Mouse (Mus musculus): ENCODE results near the gene Zdhhc22.

Gene Zdhhc22

GRCm38 (mm10) chr12:86998699-86999098 is 8.5 kb upstream of the Zdhhc22 start:
- DNase-seq (ENCODE audit: extremely low read depth, insufficient read length, low spot score), result no peak

- no peak for DNase-seq (ENCODE audit: extremely low read depth, insufficient read length, low spot score)
These were observed 5.7 kb upstream of the Zdhhc22 start for GRCm38 (mm10) chr12:86995931-86996330.

DNA sequence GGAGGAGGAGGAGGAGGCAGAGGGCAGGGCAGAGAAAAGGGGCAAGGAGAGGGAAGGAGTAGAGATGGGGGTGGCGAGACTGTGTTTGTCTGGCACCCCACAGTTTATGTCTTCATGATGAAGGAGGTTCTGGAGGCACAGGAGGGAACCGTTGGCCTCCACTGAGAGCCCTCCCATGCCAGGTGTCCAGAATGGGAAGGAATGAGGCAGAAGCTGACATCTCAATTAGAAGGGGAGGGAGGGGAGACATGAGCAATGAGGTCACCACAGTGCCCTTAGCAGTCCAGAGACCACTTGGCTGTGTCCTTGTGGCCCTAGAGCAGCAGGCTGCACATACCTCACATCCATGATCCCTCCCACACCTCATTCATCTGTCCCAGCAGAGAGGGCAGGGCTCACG is 4.5 kb upstream of the Zdhhc22 start:
- DNase-seq (ENCODE audit: extremely low read depth, insufficient read length, low spot score), result no peak

DNA sequence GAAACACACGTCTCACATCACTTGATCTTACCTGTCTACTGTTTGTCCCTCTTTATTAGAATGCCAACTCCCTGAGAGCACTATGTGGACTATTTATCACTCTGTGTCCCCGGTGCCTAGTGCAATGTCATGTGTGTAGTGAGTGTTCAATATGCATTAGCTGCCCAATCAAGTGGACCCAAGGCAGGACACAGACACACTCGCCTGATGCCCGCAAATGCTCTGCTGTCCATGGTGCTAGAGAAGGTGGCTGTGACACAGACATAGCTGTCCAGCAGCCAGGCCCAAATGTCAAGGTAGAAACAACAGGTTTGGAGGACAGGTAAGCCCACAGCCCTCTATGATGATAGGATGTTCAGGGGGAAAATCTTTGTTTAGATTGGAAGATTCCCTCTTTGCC is 3.9 kb upstream of the Zdhhc22 start:
- no peak for DNase-seq (ENCODE audit: extremely low read depth, insufficient read length, low spot score)

GRCm38 (mm10) chr12:86990755-86991110 is 503 bp upstream of the Zdhhc22 start:
- DNase-seq (ENCODE audit: extremely low read depth, insufficient read length, low spot score), result no peak

DNA sequence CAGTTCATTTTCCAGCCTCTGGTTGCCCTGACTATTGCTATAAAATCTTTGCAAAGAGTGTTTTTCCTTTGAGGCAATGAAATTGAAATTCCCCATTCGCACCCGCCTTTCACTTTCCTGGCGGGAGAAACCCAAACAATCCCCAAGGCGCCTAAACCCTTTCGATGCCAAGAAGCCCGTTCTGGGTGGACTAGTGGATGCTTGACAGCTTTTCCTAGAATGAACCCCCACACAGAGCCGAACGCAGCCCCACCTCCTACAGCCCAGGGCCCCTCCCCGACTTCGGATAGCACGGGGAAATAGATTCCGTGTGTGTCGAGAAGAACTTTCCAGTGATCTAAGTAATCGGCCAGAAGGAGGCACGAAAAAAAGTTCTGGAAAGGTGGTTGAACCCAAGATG is 852 bp downstream of the Zdhhc22 start:
- DNase-seq (ENCODE audit: extremely low read depth, insufficient read length, low spot score), result no peak

- DNase-seq (ENCODE audit: extremely low read depth, insufficient read length, low spot score), result no peak
These were observed 2.0 kb downstream of the Zdhhc22 start for GRCm38 (mm10) chr12:86988227-86988626.

DNA sequence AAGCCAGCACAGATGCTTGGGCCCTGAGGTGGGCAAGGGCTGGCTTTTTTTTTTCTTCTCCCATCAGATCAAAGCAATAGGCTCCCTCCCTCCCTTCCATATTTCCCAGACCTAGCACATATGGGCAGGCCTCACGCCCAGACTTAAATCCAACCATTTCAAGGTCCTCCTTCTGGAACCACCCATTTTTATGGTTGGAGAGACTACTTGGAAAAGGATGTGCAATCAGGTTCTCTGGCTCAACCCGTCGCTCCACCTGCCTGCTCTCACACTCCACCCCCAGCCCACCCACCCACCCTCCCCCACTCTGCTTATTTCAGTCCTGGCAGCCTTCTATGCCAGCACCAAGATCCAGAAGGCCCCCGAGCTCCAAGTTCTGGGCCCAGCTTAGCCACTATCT is 3.7 kb downstream of the Zdhhc22 start:
- no peak for DNase-seq (ENCODE audit: extremely low read depth, insufficient read length, low spot score)

DNA sequence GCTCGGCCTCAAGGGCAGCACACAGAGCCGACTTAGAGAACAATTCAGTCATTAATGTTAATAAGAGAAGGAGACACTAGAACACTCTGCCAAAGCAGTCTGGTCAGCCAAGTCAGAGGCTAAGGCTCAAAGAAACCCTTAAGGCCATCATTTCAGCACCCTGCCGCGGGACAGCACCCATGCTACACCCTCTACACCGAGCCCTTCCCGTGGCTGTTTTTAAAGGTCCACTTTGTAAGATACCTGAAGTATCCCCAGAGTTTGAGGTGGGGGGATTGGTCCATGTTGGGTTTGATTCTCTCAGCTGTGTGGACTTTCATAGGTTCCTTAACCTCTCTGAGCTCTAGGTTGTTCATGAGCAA is 6.1 kb downstream of the Zdhhc22 start:
- no peak for DNase-seq (ENCODE audit: extremely low read depth, insufficient read length, low spot score)

- no peak for DNase-seq (ENCODE audit: extremely low read depth, insufficient read length, low spot score)
These were observed 6.6 kb downstream of the Zdhhc22 start for GRCm38 (mm10) chr12:86983470-86984193.

DNA sequence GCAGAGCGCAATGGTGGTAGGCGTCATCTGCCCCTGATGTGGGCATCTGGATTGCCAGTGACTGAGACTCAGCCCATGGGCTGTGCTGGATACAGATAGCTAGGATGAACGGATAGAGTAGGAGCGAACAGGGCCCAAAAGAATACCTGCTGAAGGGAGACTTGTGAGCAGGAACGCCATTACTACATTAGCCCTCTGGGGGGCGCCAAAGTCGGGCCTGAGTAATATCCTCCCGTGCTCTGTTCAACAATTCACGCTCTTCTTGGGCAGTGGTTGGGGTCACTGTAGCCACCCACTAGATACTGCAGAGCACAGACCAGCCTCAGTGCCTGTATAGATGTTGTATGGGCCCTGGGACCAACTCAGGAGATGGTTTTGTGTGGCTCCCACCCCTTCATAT is 9.1 kb downstream of the Zdhhc22 start:
- no peak for DNase-seq (ENCODE audit: extremely low read depth, insufficient read length, low spot score)

DNA sequence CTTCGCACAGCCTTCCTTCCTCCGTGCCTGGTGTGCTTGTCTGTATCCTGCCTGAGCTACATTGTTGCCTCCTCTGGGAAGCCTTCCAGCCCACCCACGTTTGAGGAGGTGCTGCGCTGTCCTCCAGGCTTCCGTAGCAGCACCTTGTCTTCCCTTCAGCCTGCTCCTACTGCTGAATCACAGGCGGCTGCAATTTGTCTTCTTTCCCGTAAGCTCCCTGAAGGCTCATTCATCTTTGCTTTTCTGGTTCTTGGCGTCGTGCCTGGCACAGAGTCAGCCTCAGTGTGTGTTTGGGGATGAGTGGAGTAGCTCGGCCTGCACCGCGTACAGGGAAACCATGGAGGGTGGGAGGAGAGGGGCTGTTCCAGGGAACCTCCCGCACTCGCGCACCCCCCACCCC is 12.4 kb downstream of the Zdhhc22 start:
- no peak for DNase-seq (ENCODE audit: extremely low read depth, insufficient read length, low spot score)

DNA sequence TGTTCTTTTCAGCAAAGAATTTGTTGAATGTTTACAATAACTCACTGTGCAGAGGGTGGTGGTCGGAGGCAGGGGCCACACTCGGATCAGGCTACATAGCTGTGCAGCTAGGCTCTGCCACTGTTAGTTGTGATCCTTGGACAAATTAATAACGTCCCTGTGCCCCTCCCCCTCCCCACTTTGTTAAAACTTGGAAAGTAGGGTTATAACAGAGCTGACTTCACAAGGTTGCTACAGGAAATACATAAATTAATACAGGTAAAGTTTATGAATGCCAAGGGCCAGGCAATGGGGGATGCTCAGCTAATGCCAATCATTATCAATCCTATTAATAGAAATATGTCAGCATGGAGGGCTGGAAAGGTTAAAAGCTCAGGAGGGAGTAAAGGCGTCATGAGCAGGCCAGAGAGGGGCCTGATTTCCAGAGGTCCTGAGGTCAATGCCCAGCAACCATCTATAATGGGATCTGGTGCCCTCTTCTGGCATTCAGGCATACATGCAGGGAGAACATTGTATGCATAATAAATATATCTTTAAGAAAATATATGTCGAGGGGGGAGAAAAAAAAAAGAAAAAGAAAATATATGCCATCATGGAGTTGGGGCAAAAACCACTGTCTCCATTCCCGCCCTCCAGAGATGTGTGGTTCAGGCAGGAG is 13.6 kb downstream of the Zdhhc22 start:
- no peak for DNase-seq (ENCODE audit: extremely low read depth, insufficient read length, low spot score)

GRCm38 (mm10) chr12:86975761-86976160 is 14.5 kb downstream of the Zdhhc22 start:
- DNase-seq (ENCODE audit: extremely low read depth, insufficient read length, low spot score), result no peak

DNA sequence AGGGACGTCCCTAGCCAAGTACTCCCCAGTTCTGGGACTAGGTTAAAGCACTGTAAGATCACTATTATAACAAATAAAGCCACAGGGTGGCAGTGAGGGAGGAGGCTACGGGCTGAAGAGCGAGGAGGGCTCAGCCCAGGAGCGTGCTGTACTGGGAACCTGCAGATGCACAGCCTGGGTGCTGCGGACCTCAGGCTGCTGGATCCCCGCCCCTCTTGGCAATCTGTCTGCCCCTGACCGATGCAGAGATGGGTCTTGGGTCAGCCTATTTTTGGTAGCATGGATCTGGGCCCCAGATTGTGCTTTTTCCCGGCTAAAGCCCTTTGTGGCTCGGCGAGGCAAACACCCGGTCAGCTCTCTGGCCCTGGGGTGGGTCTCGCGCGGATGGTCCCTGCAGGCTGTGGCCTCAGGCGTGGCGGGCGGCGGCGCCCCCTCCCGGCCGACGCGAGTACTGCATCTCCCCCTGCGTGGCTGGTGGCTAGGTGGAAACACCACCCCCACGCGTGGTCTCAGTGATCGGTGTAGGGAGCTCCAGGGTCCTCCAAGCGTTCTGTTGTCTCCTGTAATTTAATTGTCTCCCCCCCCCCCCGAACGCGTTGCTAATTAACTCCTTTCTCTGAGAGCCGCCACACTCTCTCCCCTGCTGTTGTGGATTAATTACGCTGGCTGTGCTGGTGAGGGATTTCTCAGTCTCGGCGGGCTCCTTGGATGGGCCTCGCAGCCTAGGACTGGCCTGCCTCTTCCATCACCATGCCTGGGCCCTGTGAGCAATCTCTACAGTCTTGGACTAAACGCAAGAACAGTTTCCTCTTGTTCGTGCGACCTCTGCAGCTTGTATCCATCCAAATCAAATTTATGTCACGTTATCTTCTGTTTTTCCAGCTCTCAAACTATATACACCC is 15.6 kb downstream of the Zdhhc22 start:
- DNase-seq (ENCODE audit: extremely low read depth, insufficient read length, low spot score), result peak; percentile 81

GRCm38 (mm10) chr12:86973706-86974105 is 16.5 kb downstream of the Zdhhc22 start:
- peak; percentile 41 for DNase-seq (ENCODE audit: extremely low read depth, insufficient read length, low spot score)

DNA sequence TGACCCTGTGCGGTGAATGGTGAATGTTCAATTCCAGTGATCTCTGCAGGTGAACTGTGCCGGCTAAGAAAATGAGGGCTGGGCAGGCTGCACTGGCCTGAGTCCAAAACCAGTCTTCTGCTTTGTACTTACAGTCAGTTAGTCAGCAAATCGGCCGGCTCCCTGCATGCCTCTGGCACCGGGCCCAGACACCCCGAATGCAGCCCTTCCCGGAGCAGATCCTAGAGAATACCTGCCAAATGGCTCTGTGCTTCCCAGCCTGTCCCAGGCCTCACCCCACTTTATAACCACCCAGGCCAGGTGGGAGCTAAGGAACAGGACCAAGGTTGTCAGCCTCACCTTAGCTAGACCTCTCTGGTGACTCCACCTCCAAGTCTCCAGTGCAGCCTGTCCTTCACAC is 17.0 kb downstream of the Zdhhc22 start:
- peak; percentile 76 for DNase-seq (ENCODE audit: extremely low read depth, insufficient read length, low spot score)

- DNase-seq (ENCODE audit: extremely low read depth, insufficient read length, low spot score), result no peak
These were observed 19.1 kb downstream of the Zdhhc22 start for GRCm38 (mm10) chr12:86971089-86971488.

- no peak for DNase-seq (ENCODE audit: extremely low read depth, insufficient read length, low spot score)
These were observed 21.0 kb downstream of the Zdhhc22 start for GRCm38 (mm10) chr12:86969220-86969601.

DNA sequence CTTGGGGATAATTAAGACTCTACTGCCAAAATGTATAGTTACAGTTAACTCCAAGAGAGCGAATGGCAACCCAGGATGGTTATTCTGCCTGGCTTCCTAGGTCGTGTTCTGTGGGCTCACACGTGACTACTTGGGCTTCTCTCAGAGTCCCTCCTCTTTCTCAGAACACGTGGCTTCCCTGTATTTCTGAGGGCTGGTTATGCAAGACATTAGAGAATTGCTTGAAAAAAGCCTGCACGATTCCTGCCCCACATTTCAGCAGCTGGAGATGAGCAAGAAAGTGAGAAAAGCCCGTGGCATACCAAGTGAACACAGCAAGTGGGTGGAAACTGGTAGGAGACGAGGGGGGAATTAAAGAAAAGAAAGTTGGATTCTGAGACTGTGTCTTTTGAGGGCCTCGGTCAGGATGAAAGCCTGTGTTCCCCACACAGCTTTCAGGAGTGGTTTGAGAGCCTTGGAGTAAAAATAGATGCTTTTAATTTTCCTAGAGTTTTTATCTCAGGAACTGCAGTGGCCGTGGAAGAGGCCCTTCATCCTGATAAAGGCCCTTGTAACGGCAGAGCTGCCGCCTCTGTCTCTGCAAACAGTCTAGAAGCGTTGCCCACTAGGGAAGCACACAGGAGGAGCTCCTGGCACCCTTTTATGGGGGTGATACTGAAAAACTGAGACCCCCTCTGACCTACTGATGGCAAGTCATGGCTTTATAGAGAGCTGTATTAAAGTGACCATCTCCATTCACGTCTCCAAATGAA is 21.6 kb downstream of the Zdhhc22 start:
- no peak for DNase-seq (ENCODE audit: extremely low read depth, insufficient read length, low spot score)

DNA sequence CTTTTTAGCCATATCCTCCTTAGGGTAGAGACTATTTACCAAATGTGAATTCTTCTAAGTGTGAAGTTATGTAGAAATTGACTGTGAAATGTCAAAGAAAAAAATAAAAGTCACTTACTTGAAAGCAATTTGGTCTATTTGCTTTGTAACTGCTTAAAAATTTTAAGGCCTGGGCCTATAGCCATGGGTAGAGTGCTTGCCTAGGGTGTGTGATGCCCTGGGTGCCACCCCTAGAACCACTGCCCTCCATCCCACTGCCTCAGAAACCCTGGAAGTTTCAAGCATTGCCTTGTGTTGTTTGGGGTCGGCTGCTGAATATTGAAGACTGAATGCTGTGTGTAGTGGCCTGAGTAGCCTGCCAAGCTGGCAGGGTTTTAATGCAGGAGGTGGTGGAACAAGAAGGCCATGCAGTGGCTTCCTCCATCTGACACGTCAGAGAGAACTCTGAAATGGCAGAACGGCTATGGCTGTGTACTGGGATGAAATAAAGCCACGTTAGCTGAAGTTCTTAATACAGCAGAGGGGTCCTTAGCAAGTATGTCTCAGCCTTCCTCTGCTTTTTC is 24.9 kb downstream of the Zdhhc22 start:
- DNase-seq (ENCODE audit: extremely low read depth, insufficient read length, low spot score), result no peak

All from 3134 (cell line).